Mouse (Mus musculus) left cerebral cortex, postnatal 25 days (tissue): ENCODE results near the gene 4930595M18Rik. TPM values are rescaled to one million over a fixed set of nuclear protein-coding genes. Genes with fewer than 3 reads are reported as not detected.
A peak's percentile ranks its signal among the peaks of the same experiment; 100 is the strongest.

Source experiments
- DNase-seq, 2 experiments: peaks; one replicate each; pipeline ENCODE4 v3.0.0; 2022; ENCODE audit warnings: low spot score in 2 of 2, mixed read lengths in 1 of 2
- intact Hi-C: fragments of 180-260 bp; cut with DNase I; formaldehyde crosslinking; loops from one replicate; pipeline ENCODE4 v1.15.1; 2025
- total RNA-seq, 2 experiments: library from RNA; stranded (reverse); gene quantifications; 2 replicates each; pipeline ENCODE4 v1.2.3; 2021

The 4930595M18Rik gene
- total RNA-seq = not detected

DNA sequence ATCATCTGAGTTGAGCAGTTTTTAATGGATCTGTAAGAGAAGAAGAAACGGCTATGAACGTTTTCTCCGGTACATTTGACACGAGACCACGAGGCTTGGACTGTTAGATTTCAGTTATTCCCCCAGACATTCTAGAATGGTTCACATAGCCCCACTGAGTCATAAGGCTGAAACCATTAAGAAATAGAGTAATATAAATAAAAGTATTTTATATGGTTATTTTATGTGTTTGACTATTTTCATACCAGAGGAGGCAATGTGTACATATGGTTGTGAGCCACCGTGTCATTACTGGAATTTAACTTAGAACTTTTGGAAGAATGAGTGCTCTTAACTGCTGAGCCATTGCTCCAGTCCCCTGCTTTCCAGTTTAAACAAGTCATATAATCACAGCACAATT is at the start of gene 4930595M18Rik:
TSS of gene 4930595M18Rik (minus strand) at position 101 of the 400 bp plus-strand sequence.
- DNase-seq = no peak
- intact Hi-C loops = no loop called here

DNA sequence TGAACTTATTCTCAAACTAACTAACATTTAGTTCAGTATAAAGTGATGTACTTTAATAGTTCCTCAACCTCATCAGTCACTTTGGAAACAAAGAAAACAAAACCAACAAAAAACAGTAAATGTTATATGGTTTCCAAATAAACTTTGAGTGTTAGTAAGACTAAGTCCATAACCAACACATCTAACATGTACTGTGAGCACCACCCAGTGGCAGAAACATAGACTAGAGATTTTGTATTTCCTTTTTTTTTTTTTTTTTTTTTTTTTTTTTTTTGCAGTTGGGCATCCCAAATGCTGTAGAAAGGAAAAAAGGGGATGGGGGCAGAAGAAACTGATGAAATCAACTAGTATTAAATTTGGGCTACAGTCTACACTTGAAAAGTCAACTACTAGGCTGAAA is 14.6 kb upstream of the 4930595M18Rik start:
- DNase-seq = peak; percentile 1 to 17
- intact Hi-C loops = no loop called here
